Mouse (Mus musculus) liver, postnatal 0 days (tissue): Measurements from ENCODE around the gene Ms4a15. TPM values are rescaled to one million over a fixed set of nuclear protein-coding genes. Genes with fewer than 3 reads are reported as not detected.

ENCODE experiments used
- ATAC-seq: fragments of 200-750 bp; cut with Nextera tagmentation; 2 replicates; pipeline ENCODE4 v1.8.0; 2017; ENCODE audit warnings: mild to moderate bottlenecking, moderate library complexity
- DNase-seq: peaks from one replicate; pipeline ENCODE4 v3.0.0-alpha.2; 2016
- H3K27ac ChIP-seq: fragments of 300-500 bp; sonication (generic); 2 replicates; pipeline ENCODE4 v1.5.1; 2014; ENCODE audit warnings: antibody characterized with exemption, moderate library complexity, mild to moderate bottlenecking, low read depth
- H3K27me3 ChIP-seq: fragments of 300-500 bp; sonication (generic); 2 replicates; pipeline ENCODE4 v1.6.1; 2014; ENCODE audit warnings: low read length, control low read depth, mixed read lengths; ENCODE audit not compliant: insufficient read depth
- H3K36me3 ChIP-seq: fragments of 300-500 bp; sonication (generic); replicated peaks from 2 replicates; pipeline ENCODE4 v1.6.1; 2014; ENCODE audit warnings: mild to moderate bottlenecking, control low read depth, low read length, moderate library complexity, mixed read lengths; ENCODE audit not compliant: insufficient read depth
- H3K4me1 ChIP-seq: fragments of 300-500 bp; sonication (generic); 2 replicates; pipeline ENCODE4 v1.6.1; 2014; ENCODE audit warnings: antibody characterized with exemption, mild to moderate bottlenecking, control low read depth; ENCODE audit not compliant: insufficient read depth
- H3K4me2 ChIP-seq: fragments of 300-500 bp; sonication (generic); 2 replicates; pipeline ENCODE4 v1.6.1; 2014; ENCODE audit warnings: low read depth, mild to moderate bottlenecking, low read length, moderate library complexity, mixed read lengths
- H3K4me3 ChIP-seq: fragments of 300-500 bp; sonication (generic); 2 replicates; pipeline ENCODE4 v1.5.1; 2014; ENCODE audit warnings: low read depth, low read length
- H3K9ac ChIP-seq: fragments of 300-500 bp; sonication (generic); replicated peaks from 2 replicates; pipeline ENCODE4 v1.6.1; 2014; ENCODE audit warnings: mild to moderate bottlenecking, moderate library complexity
- H3K9me3 ChIP-seq: fragments of 300-500 bp; sonication (generic); 2 replicates; pipeline ENCODE4 v1.6.1; 2016; ENCODE audit warnings: mild to moderate bottlenecking, control low read depth, low read length, mixed read lengths
- CTCF ChIP-seq: sonication (generic); IDR thresholded peaks from 2 replicates; pipeline ENCODE4 v1.5.1; 2016; ENCODE audit warnings: antibody characterized with exemption, low read depth
- EP300 ChIP-seq: IDR thresholded peaks from 2 replicates; pipeline ENCODE4 v1.6.1; 2016; ENCODE audit warnings: antibody characterized with exemption, low read depth, mild to moderate bottlenecking
- WGBS: fragments of 180-500 bp; shearing (Covaris S2); extraction: QIAGEN DNeasy Blood & Tissue Kit; methylation state at CpG from one replicate; pipeline ENCODE4 v1.1.7; 2014; ENCODE audit not compliant: insufficient replicate concordance; 5-methylcytosine and 5-hydroxymethylcytosine counted together
- polyA plus RNA-seq: library from polyadenylated mRNA; unstranded; fragments of >200 nt; fragmentation: Nextera tagmentation; extraction: Ambion mirVana; gene quantifications from 2 replicates; pipeline ENCODE4 v1.2.1, GENCODE M21; 2015

The Ms4a15 gene
- polyA plus RNA-seq, 1 experiment from 2014 or later, result not detected

GRCm38 (mm10) chr19:10949558-10949957 is 43.5 kb downstream of the Ms4a15 start:
- no peak for DNase-seq
- H3K27me3 ChIP-seq, result peaks cover 3% of the 10 kb centered on the region; the same call in 1 of the 2 replicates
- 31% methylated on average over 9 of the region's 9 CpGs for WGBS
- H3K4me1 ChIP-seq, result peaks cover 24% of the 10 kb centered on the region
- ATAC-seq, result no peak; the same call in 1 of the 2 replicates
- TF ChIP-seq EP300, result no peak
- TF ChIP-seq CTCF, result no peak
- peak overlapping the region; percentile 53 for H3K9ac ChIP-seq
- H3K4me3 ChIP-seq, result peak overlapping the region; percentile 75
- H3K36me3 ChIP-seq, result peaks cover 7% of the 10 kb centered on the region
- peak overlapping the region; percentile 93 for H3K4me2 ChIP-seq
- peak overlapping the region; percentile 55; the same call in 1 of the 2 replicates for H3K27ac ChIP-seq
- H3K9me3 ChIP-seq, result no peaks in the 10 kb centered on the region

- WGBS, result under 1% methylated on average over 30 of the region's 30 CpGs
- Histone ChIP-seq H3K4me1 (peaks cover 24% of the 10 kb centered on the region), H3K36me3 (peaks cover 10% of the 10 kb centered on the region), H3K27ac (peak within 1 kb of the TSS; percentile 73), H3K27me3 (peaks cover 3% of the 10 kb centered on the region; the same call in 1 of the 2 replicates), H3K4me2 (peak within 1 kb of the TSS; percentile 93), H3K4me3 (peak within 1 kb of the TSS; percentile 75), H3K9me3 (no peaks in the 10 kb centered on the region), H3K9ac (peak within 1 kb of the TSS; percentile 90)
- ATAC-seq, result peak; percentile 98
- no peak; the same call in 1 of the 2 replicates for TF ChIP-seq EP300
- no peak for TF ChIP-seq CTCF
- peak; percentile 98 for DNase-seq
Measured at GRCm38 (mm10) chr19:10949112-10949511, 43.9 kb downstream of the Ms4a15 start, which contains the start of gene Ccdc86. Gene Ccdc86 (minus strand): TSS chr19:10949266.

GRCm38 (mm10) chr19:10948416-10948815 is 44.6 kb downstream of the Ms4a15 start:
- Histone ChIP-seq H3K4me2 (peak overlapping the region; percentile 93), H3K27me3 (peaks cover 3% of the 10 kb centered on the region; the same call in 1 of the 2 replicates), H3K36me3 (peaks cover 17% of the 10 kb centered on the region), H3K27ac (peak overlapping the region; percentile 73), H3K4me1 (peaks cover 24% of the 10 kb centered on the region), H3K9ac (peak overlapping the region; percentile 90), H3K4me3 (peak overlapping the region; percentile 75), H3K9me3 (no peaks in the 10 kb centered on the region)
- ATAC-seq (no peak; the same call in none of the 2 replicates), DNase-seq (peak; percentile 43)
- WGBS, result 0% methylated on average over 20 of the region's 20 CpGs
- TF ChIP-seq EP300 (no peak), CTCF (no peak)

GRCm38 (mm10) chr19:10947219-10947618 is 45.8 kb downstream of the Ms4a15 start:
- ATAC-seq (no peak), DNase-seq (no peak)
- H3K9ac ChIP-seq, result peak overlapping the region; percentile 90
- H3K27ac ChIP-seq, result peak overlapping the region; percentile 73
- H3K9me3 ChIP-seq, result no peaks in the 10 kb centered on the region
- TF ChIP-seq EP300 (no peak), CTCF (no peak)
- peak overlapping the region; percentile 93 for H3K4me2 ChIP-seq
- H3K4me1 ChIP-seq, result peaks cover 24% of the 10 kb centered on the region
- 76% methylated on average over 5 of the region's 5 CpGs for WGBS
- no peaks in the 10 kb centered on the region for H3K27me3 ChIP-seq
- peaks cover 29% of the 10 kb centered on the region for H3K36me3 ChIP-seq
- H3K4me3 ChIP-seq, result peak overlapping the region; percentile 75

GRCm38 (mm10) chr19:10946506-10946905 is 46.5 kb downstream of the Ms4a15 start:
- WGBS, result 68% methylated on average over 3 of the region's 3 CpGs
- DNase-seq, result no peak
- Histone ChIP-seq H3K4me2 (peak overlapping the region; percentile 93), H3K4me1 (peaks cover 24% of the 10 kb centered on the region), H3K27ac (peak overlapping the region; percentile 73), H3K9me3 (no peaks in the 10 kb centered on the region), H3K27me3 (no peaks in the 10 kb centered on the region), H3K36me3 (peaks cover 34% of the 10 kb centered on the region), H3K4me3 (peak overlapping the region; percentile 75), H3K9ac (peak overlapping the region; percentile 90)
- no peak for TF ChIP-seq EP300
- TF ChIP-seq CTCF, result no peak
- no peak for ATAC-seq

- no peak overlapping the region for H3K4me2 ChIP-seq
- 59% methylated on average over 3 of the region's 3 CpGs for whole genome bisulfite sequencing
- H3K36me3 ChIP-seq, result peaks cover 34% of the 10 kb centered on the region
- no peaks in the 10 kb centered on the region for H3K9me3 ChIP-seq
- no peak overlapping the region for H3K4me3 ChIP-seq
- TF ChIP-seq EP300, result no peak
- peak overlapping the region; percentile 51; the same call in 1 of the 2 replicates for H3K27ac ChIP-seq
- H3K27me3 ChIP-seq, result no peaks in the 10 kb centered on the region
- H3K9ac ChIP-seq, result no peak overlapping the region
- no peak for DNase-seq
- no peak for ATAC-seq
- H3K4me1 ChIP-seq, result peaks cover 32% of the 10 kb centered on the region
Measured at GRCm38 (mm10) chr19:10943955-10944354, 49.1 kb downstream of the Ms4a15 start.
